Mouse (Mus musculus) B cell, adult (primary cell): ENCODE results near the gene Ifitm3. TPM values are rescaled to one million over a fixed set of nuclear protein-coding genes. Genes with fewer than 3 reads are reported as not detected.

ENCODE experiments used
- total RNA-seq: library from RNA; stranded (reverse); gene quantifications from 4 replicates; pipeline ENCODE4 v1.2.4, GENCODE M21; 2023; ENCODE audit not compliant: inconsistent age

Ifitm3 gene
- total RNA-seq: 3.6 to 8.8 TPM (median 6.2 TPM) in 4 replicates

DNA sequence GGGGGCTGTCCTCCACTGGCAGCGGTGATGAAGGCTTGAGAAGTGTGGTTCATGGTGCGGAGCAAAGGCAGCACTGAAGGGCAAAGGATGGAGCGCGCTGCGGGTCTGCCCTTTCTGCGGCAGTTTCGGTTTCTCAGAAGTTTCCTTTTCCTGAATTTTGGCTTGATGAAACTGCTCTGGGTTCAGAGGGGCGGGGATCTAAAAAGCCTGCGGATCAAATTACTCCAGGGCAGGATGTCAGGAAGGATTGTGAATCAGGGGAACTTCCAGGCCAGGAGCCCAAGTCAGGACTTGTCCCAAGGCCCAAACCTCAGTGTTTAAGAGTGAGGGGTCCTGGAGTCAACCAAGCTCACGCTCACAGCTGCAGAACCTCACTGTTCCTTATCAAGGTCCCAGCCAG is at the start of gene Ifitm3:
Ifitm3 (minus strand) TSS at position 178 of the 400 bp plus-strand sequence.

DNA sequence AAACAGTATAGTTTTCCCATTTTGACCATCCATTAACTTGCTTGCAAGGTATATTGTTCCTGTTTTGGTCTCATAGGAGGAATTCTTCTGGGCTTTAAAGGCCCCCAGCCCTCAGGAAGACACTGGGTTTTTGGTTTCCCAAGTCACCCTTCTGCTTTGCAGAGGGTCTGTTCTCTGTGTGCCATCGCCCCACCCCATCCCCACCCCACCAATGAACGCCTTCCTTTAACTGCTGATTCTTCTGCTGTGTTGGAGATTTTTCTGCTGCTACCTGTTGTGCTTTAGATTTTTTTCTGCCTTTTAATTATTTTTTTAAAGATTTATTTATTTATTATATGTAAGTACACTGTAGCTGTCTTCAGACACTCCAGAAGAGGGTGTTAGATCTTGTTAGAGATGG is 18.3 kb upstream of the Ifitm3 start, which contains the start of gene Gm17387:
Gm17387 (plus strand) TSS at position 301 of the 400 bp plus-strand sequence.

DNA sequence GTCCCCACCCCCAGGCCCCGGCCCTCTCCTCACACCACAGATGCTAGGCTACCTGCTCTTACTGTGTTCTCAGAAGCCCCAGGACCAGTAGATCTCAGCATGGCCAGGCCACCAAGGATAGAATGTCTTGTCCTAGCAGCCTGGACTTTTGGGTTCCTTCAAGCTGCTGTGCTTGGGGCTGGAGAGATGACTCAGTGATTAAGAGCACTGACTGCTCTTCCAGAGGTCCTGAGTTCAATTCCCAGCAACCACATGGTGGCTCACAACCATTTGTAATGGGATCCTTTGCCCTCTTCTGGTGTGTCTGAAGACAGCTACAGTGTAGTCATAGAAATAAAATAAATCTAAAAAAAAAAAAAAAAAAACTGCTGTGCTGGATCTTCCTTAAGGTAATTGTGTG is 7.3 kb upstream of the Ifitm3 start, which contains the start of gene Ifitm6:
Ifitm6 (minus strand) TSS at position 101 of the 400 bp plus-strand sequence.

DNA sequence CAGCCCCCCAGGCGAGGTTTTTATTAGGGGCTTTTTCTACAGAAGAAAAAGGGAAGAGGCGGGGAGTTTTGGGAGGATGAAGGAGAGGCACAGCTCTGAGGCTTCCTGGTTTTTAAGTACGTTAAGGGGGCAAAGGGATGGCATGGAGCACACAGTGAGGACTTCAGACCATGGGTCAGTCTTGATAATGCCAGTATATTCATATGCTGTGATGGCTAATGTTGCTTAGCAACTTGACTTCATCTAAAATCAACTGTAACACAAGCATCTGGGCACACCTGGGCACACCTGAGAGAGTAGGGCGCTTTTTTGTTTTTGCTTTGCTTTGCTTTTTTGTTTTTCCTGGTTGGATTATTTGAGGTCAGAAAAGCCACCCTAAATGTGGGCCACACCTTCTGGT is 43.6 kb downstream of the Ifitm3 start, which contains the start of gene Ifitm1:
Ifitm1 (plus strand) TSS at position 301 of the 400 bp plus-strand sequence.

Other genes with a start within 250 kb of the Ifitm3 start
- gene Cyp2e1, start 247.0 kb downstream of the Ifitm3 start, total RNA-seq: not detected in 4 replicates
- not detected in 4 replicates for gene Syce1, start 222.9 kb downstream of the Ifitm3 start, total RNA-seq
- gene Zfp941, start 188.6 kb downstream of the Ifitm3 start, total RNA-seq: not detected in 4 replicates
- gene Urah, start 175.8 kb downstream of the Ifitm3 start, total RNA-seq: not detected in 4 replicates
- gene Scgb1c1, start 165.2 kb downstream of the Ifitm3 start, total RNA-seq: not detected in 4 replicates
- not detected in 4 replicates for gene Odf3, start 163.0 kb downstream of the Ifitm3 start, total RNA-seq
- gene Gm45785, start 154.4 kb downstream of the Ifitm3 start, total RNA-seq: not detected in 4 replicates
- 89.6 to 105 TPM (median 98.1 TPM) in 4 replicates for gene Ric8a, start 153.8 kb downstream of the Ifitm3 start, total RNA-seq
- gene Bet1l, start 153.2 kb downstream of the Ifitm3 start, total RNA-seq: 19.0 to 24.5 TPM (median 21.9 TPM) in 4 replicates
- 82.3 to 93.8 TPM (median 86.4 TPM) in 4 replicates for gene Psmd13, start 128.8 kb downstream of the Ifitm3 start, total RNA-seq
- 9.4 to 10.6 TPM (median 9.8 TPM) in 4 replicates for gene Sirt3, start 128.5 kb downstream of the Ifitm3 start, total RNA-seq
- gene Cox8b, start 110.3 kb downstream of the Ifitm3 start, total RNA-seq: not detected in 4 replicates
- not detected in 4 replicates for gene Nlrp6, start 89.9 kb downstream of the Ifitm3 start, total RNA-seq
- gene Pgghg, start 69.4 kb downstream of the Ifitm3 start, total RNA-seq: 16.3 to 20.3 TPM (median 17.9 TPM) in 4 replicates
- not detected in 4 replicates for gene Ifitm5, start 60.5 kb downstream of the Ifitm3 start, total RNA-seq
- not detected in 4 replicates for gene Gm45717, start 54.8 kb downstream of the Ifitm3 start, total RNA-seq
- 8.8 to 13.3 TPM (median 11.4 TPM) in 4 replicates for gene Ifitm2, start 54.8 kb downstream of the Ifitm3 start, total RNA-seq
- 1.0 to 1.5 TPM (median 1.4 TPM) in 4 replicates for gene Ifitm1, start 43.5 kb downstream of the Ifitm3 start, total RNA-seq
- 0.90 TPM in 1 of 4 replicates, not detected in the others for gene Ifitm6, start 7.2 kb upstream of the Ifitm3 start, total RNA-seq
- not detected in 4 replicates for gene Gm17387, start 18.4 kb upstream of the Ifitm3 start, total RNA-seq
- not detected in 4 replicates for gene B4galnt4, start 50.3 kb upstream of the Ifitm3 start, total RNA-seq
- gene Pkp3, start 67.4 kb upstream of the Ifitm3 start, total RNA-seq: 22.4 to 30.5 TPM (median 27.5 TPM) in 4 replicates
- gene Sigirr, start 89.8 kb upstream of the Ifitm3 start, total RNA-seq: 35.5 to 39.1 TPM (median 37.6 TPM) in 4 replicates
- gene Ano9, start 107.0 kb upstream of the Ifitm3 start, total RNA-seq: not detected in 4 replicates
- gene Ptdss2, start 111.6 kb upstream of the Ifitm3 start, total RNA-seq: 7.8 to 11.5 TPM (median 9.6 TPM) in 4 replicates
- 67.1 to 79.0 TPM (median 70.2 TPM) in 4 replicates for gene Rnh1, start 162.1 kb upstream of the Ifitm3 start, total RNA-seq
- gene Hras, start 183.2 kb upstream of the Ifitm3 start, total RNA-seq: 22.9 to 33.3 TPM (median 30.1 TPM) in 4 replicates
- gene Lrrc56, start 183.4 kb upstream of the Ifitm3 start, total RNA-seq: 6.7 to 10.0 TPM (median 8.1 TPM) in 4 replicates
- 3.7 to 4.6 TPM (median 4.1 TPM) in 4 replicates for gene Lmntd2, start 203.3 kb upstream of the Ifitm3 start, total RNA-seq
- gene Rassf7, start 205.1 kb upstream of the Ifitm3 start, total RNA-seq: 8.4 to 13.1 TPM (median 10.6 TPM) in 4 replicates
- 136 to 148 TPM (median 141 TPM) in 4 replicates for gene Phrf1, start 218.0 kb upstream of the Ifitm3 start, total RNA-seq